Mouse (Mus musculus): ENCODE results near the gene Rnf113a1.
"Not testable (repeated sequence)": the region's sequence is repeated elsewhere in the genome, so short reads cannot be mapped to it uniquely, and the experiment has no call there.

The Rnf113a1 gene

GRCm38 (mm10) chrX:37191105-37191743 is at the start of gene Rnf113a1, which contains the start of gene Ndufa1:
Gene Rnf113a1, plus strand, starts transcription at chrX:37191245.
Gene Ndufa1, minus strand, starts transcription at chrX:37191163.
- peak; percentile 77 for DNase-seq (ENCODE audit: low read depth, low spot score)

GRCm38 (mm10) chrX:37141732-37142131 is 49.3 kb upstream of the Rnf113a1 start:
- no peak for DNase-seq (ENCODE audit: low read depth, low spot score)

GRCm38 (mm10) chrX:37144498-37144897 is 46.5 kb upstream of the Rnf113a1 start:
- not testable (repeated sequence) for DNase-seq (ENCODE audit: low read depth, low spot score)

- DNase-seq (ENCODE audit: low read depth, low spot score), result peak; percentile 76
Measured at GRCm38 (mm10) chrX:37144954-37145353, 46.1 kb upstream of the Rnf113a1 start.

GRCm38 (mm10) chrX:37157839-37158238 is 33.2 kb upstream of the Rnf113a1 start:
- peak; percentile 39 for DNase-seq (ENCODE audit: low read depth, low spot score)

GRCm38 (mm10) chrX:37161169-37161568 is 29.9 kb upstream of the Rnf113a1 start:
- DNase-seq (ENCODE audit: low read depth, low spot score), result peak; percentile 3

GRCm38 (mm10) chrX:37163115-37163514 is 27.9 kb upstream of the Rnf113a1 start:
- DNase-seq (ENCODE audit: low read depth, low spot score), result no peak

- DNase-seq (ENCODE audit: low read depth, low spot score), result peak; percentile 79
Measured at GRCm38 (mm10) chrX:37167085-37167484, 24.0 kb upstream of the Rnf113a1 start.

GRCm38 (mm10) chrX:37168742-37169141 is 22.3 kb upstream of the Rnf113a1 start, which contains the start of gene Akap14:
Gene Akap14, minus strand, starts transcription at chrX:37168842.
- DNase-seq (ENCODE audit: low read depth, low spot score), result no peak

GRCm38 (mm10) chrX:37184401-37184800 is 6.6 kb upstream of the Rnf113a1 start:
- DNase-seq (ENCODE audit: low read depth, low spot score), result not testable (repeated sequence)

- DNase-seq (ENCODE audit: low read depth, low spot score), result no peak
Measured at GRCm38 (mm10) chrX:37190755-37191104, 315 bp upstream of the Rnf113a1 start.

- DNase-seq (ENCODE audit: low read depth, low spot score), result peak; percentile 11
Measured at GRCm38 (mm10) chrX:37191744-37192379, 817 bp downstream of the Rnf113a1 start.

GRCm38 (mm10) chrX:37198676-37199075 is 7.6 kb downstream of the Rnf113a1 start:
- DNase-seq (ENCODE audit: low read depth, low spot score), result no peak

- no peak for DNase-seq (ENCODE audit: low read depth, low spot score)
Measured at GRCm38 (mm10) chrX:37210941-37211340, 19.9 kb downstream of the Rnf113a1 start, which contains the start of gene Gm9. Gene Gm9, minus strand, starts transcription at chrX:37211041.

- not testable (repeated sequence) for DNase-seq (ENCODE audit: low read depth, low spot score)
Measured at GRCm38 (mm10) chrX:37222158-37222557, 31.1 kb downstream of the Rnf113a1 start, which contains the start of gene Rhox1. Gene Rhox1, minus strand, starts transcription at chrX:37222258.
